ENCODE assay signal across 12 mouse cellular contexts in the genomic region with DNA sequence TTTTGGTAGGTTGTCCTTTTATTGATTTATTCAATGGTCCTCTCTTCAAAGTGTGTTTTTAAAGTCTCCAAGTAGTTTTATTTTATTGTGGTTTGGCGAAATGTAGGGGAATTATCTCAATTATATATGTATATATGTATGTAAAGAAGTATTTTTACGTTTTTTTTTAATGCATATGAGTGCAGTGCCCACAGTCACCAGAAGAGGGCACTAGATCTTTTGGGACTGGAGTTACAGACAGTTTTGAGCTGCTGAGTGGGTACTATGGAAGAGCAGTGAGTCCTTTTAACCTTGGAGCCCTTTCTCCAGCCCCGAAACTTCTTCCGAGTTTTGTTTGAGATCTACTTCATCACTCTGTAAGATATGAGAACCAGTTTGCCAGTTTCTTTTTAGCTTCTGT. TPM values are rescaled to one million over a fixed set of nuclear protein-coding genes. Genes with fewer than 3 reads are reported as not detected.
DNase-seq lines count a peak whose midpoint lies in the region; ATAC-seq and TF ChIP-seq lines count a peak whose summit lies in the region.
"Had no signal": no experiment of that assay in that cellular context is flagged by ENCODE, and none has a peak within 500 bp of the region (broad histone marks: within the 10 kb centered on the region; RNA-seq: fewer than 3 reads in every experiment).

No protein-coding gene starts in this region.

- ATAC-seq in hindbrain, embryonic 11.5 days (ENCODE audit: low FRiP score): no peak
- no peak for ATAC-seq in Patski

- no peak overlapping the region for H3K27ac ChIP-seq in hindbrain, embryonic 11.5 days (ENCODE audit: low read depth, low read length)
- H3K27ac ChIP-seq in hindbrain, embryonic 10.5 days: no peak overlapping the region
- H3K27ac ChIP-seq: hindbrain, embryonic 13.5 days; lung, embryonic 15.5 days had no signal

- in situ Hi-C loops in Patski (cut with MboI; ENCODE audit: low pct_unique_long_range_greater_than_20kb): no loop called here

- H3K4me1 ChIP-seq in hindbrain, embryonic 11.5 days (replicated peaks; ENCODE audit: control insufficient read depth, insufficient read depth, low read length): no peaks in the 10 kb centered on the region
- H3K4me1 ChIP-seq in hindbrain, embryonic 10.5 days (replicated peaks): no peaks in the 10 kb centered on the region
- H3K4me1 ChIP-seq: hindbrain, embryonic 13.5 days; lung, embryonic 15.5 days had no signal

- no peak overlapping the region for H3K4me2 ChIP-seq in hindbrain, embryonic 11.5 days (replicated peaks; ENCODE audit: low read depth, low read length)
- H3K4me2 ChIP-seq: hindbrain, embryonic 13.5 days; lung, embryonic 15.5 days had no signal

- DNase-seq in hindbrain, embryonic 11.5 days (ENCODE audit: low spot score): peak; percentile 16
- no peak for DNase-seq in hindbrain, embryonic 10.5 days (ENCODE audit: low spot score)
- peak; percentile 4 for DNase-seq in right cerebral cortex, postnatal 14 days
- DNase-seq in right cerebral cortex, postnatal 36 days (ENCODE audit: low spot score in 2 of 2): no peak
- no peak for DNase-seq in Patski (ENCODE audit: low read depth, low spot score)
- peak; percentile 7 for DNase-seq in lung, postnatal 14 days
- DNase-seq in neural tube, embryonic 10.5 days (ENCODE audit: extremely low spot score, low spot score): no peak
- no peak for DNase-seq in adrenal gland, postnatal 4 days (ENCODE audit: low spot score in 2 of 2)
- DNase-seq: cerebellum, adult 8-10 months; gastrocnemius, postnatal 14 days had no signal

- WGBS in hindbrain, embryonic 11.5 days: 52% methylated on average over 4 of the region's 4 CpGs
- 53% methylated on average over 4 of the region's 4 CpGs for WGBS in hindbrain, embryonic 10.5 days

- POLR2A ChIA-PET in Patski (lab: Charles Lee): no interaction called here

- no peak overlapping the region for H3K4me3 ChIP-seq in hindbrain, embryonic 11.5 days (ENCODE audit: low read depth, low read length)
- H3K4me3 ChIP-seq in hindbrain, embryonic 10.5 days: no peak overlapping the region
- H3K4me3 ChIP-seq: hindbrain, embryonic 13.5 days; lung, embryonic 15.5 days had no signal

- CTCF ChIA-PET in Patski (lab: Charles Lee): no interaction called here

- H3K27me3 ChIP-seq in hindbrain, embryonic 11.5 days (ENCODE audit: control insufficient read depth, insufficient read depth, low read length): no peaks in the 10 kb centered on the region
- H3K27me3 ChIP-seq in hindbrain, embryonic 10.5 days (ENCODE audit: insufficient read depth, poor library complexity, severe bottlenecking): no peaks in the 10 kb centered on the region
- peaks cover 24% of the 10 kb centered on the region for H3K27me3 ChIP-seq in Patski
- H3K27me3 ChIP-seq: hindbrain, embryonic 13.5 days; lung, embryonic 15.5 days had no signal

- no peaks in the 10 kb centered on the region for H3K9me3 ChIP-seq in hindbrain, embryonic 11.5 days (ENCODE audit: control insufficient read depth, low read length)
- H3K9me3 ChIP-seq in hindbrain, embryonic 10.5 days: no peaks in the 10 kb centered on the region
- H3K9me3 ChIP-seq: hindbrain, embryonic 13.5 days; lung, embryonic 15.5 days had no signal

- TF ChIP-seq CTCF in Patski (IDR thresholded peaks at IDR 0.05): peak; percentile 45

- H3K9ac ChIP-seq in hindbrain, embryonic 11.5 days (ENCODE audit: low read depth, low read length): no peak overlapping the region
- H3K9ac ChIP-seq: hindbrain, embryonic 13.5 days; lung, embryonic 15.5 days had no signal

- H3K36me3 ChIP-seq in hindbrain, embryonic 11.5 days (ENCODE audit: control insufficient read depth, insufficient read depth, low read length): no peaks in the 10 kb centered on the region
- H3K36me3 ChIP-seq in hindbrain, embryonic 10.5 days: no peaks in the 10 kb centered on the region
- H3K36me3 ChIP-seq: hindbrain, embryonic 13.5 days; lung, embryonic 15.5 days had no signal

RNA-seq across cellular contexts. Expression of gene Agtr2, which starts 59.5 kb away (rescaled TPM):
- polyA plus RNA-seq in hindbrain, embryonic 11.5 days (2014; fragmentation: Nextera tagmentation; extraction: Ambion mirVana): 3.2 and 3.4 TPM in 2 replicates
- polyA plus RNA-seq in hindbrain, embryonic 10.5 days (2016; fragmentation: Nextera tagmentation; extraction: Ambion mirVana): 0.52 and 0.65 TPM in 2 replicates
- not detected for polyA plus RNA-seq in Patski (2021)
- total RNA-seq in adrenal gland, postnatal 4 days (2021): 100 to 1,000 TPM; 142 to 225 TPM

Comparison
In these comparisons a context has a peak if more than half of its experiments do, and no peak if none do; other contexts are left out.
1. DNase-seq: peak in hindbrain, embryonic 11.5 days (single experiment), right cerebral cortex, postnatal 14 days (single experiment) and lung, postnatal 14 days (single experiment); none in hindbrain, embryonic 10.5 days (single experiment), right cerebral cortex, postnatal 36 days (0 of 2), Patski (single experiment), neural tube, embryonic 10.5 days (single experiment) and adrenal gland, postnatal 4 days (0 of 2).